Mouse (Mus musculus) MEL (cell line): Measurements from ENCODE around the gene Fkbp5. TPM values are rescaled to one million over a fixed set of nuclear protein-coding genes. Genes with fewer than 3 reads are reported as not detected.
"Not testable (repeated sequence)": the region's sequence is repeated elsewhere in the genome, so short reads cannot be mapped to it uniquely, and the experiment has no call there.

Experiments used
- DNase-seq: peaks from one replicate; pipeline ENCODE4 v3.0.0; 2011; ENCODE audit warnings: low read depth, low spot score
- H3K27ac ChIP-seq: 2 replicates; pipeline ENCODE4 v1.5.1; 2012; ENCODE audit warnings: low read depth, mild to moderate bottlenecking, control low read depth, low read length, moderate library complexity; ENCODE audit not compliant: control insufficient read depth
- H3K27me3 ChIP-seq, 2 experiments: fragments of 150-350 bp in 1 of 2; sonication (generic) in 1 of 2; 2 replicates each; pipeline ENCODE4 v1.6.1; 2012; ENCODE audit warnings: low read length in 2 of 2, mild to moderate bottlenecking in 2 of 2, improper control_type of control experiment in 1 of 2, moderate library complexity in 1 of 2; ENCODE audit not compliant: insufficient read depth in 2 of 2, control insufficient read depth in 1 of 2
- H3K36me3 ChIP-seq, 2 experiments: 2 replicates each; pipeline ENCODE4 v1.6.1; 2012 to 2014; ENCODE audit warnings: low read length in 2 of 2, improper control_type of control experiment in 1 of 2, inconsistent platforms in 1 of 2, mild to moderate bottlenecking in 1 of 2; ENCODE audit not compliant: insufficient read depth in 2 of 2, control insufficient read depth in 1 of 2
- H3K4me1 ChIP-seq, 2 experiments: fragments of 150-350 bp in 1 of 2; sonication (generic) in 1 of 2; 2 replicates each; pipeline ENCODE4 v1.6.1; 2012; ENCODE audit warnings: low read length in 2 of 2, improper control_type of control experiment in 1 of 2, mild to moderate bottlenecking in 1 of 2; ENCODE audit not compliant: insufficient read depth in 2 of 2, control insufficient read depth in 1 of 2
- H3K4me3 ChIP-seq, 2 experiments: fragments of 150-350 bp in 1 of 2; sonication (generic) in 1 of 2; 2 replicates each; pipeline ENCODE4 v1.5.1; 2012; ENCODE audit warnings: low read depth in 2 of 2, low read length in 2 of 2, mild to moderate bottlenecking in 2 of 2, moderate library complexity in 2 of 2, control low read depth in 1 of 2, improper control_type of control experiment in 1 of 2; ENCODE audit not compliant: control insufficient read depth in 1 of 2, insufficient read depth in 1 of 2
- H3K79me2 ChIP-seq: 2 replicates; pipeline ENCODE4 v1.6.1; 2012; ENCODE audit warnings: mild to moderate bottlenecking, low read length, moderate library complexity; ENCODE audit not compliant: control insufficient read depth, poor library complexity, insufficient read depth
- H3K9ac ChIP-seq: 2 replicates; pipeline ENCODE4 v1.6.1; 2012; ENCODE audit warnings: low read depth, mild to moderate bottlenecking, control low read depth, low read length, moderate library complexity; ENCODE audit not compliant: control insufficient read depth, poor library complexity, severe bottlenecking
- H3K9me3 ChIP-seq: fragments of 150-350 bp; sonication (generic); replicated peaks from 2 replicates; pipeline ENCODE4 v1.6.1; 2012; ENCODE audit warnings: mild to moderate bottlenecking, low read length, improper control_type of control experiment, moderate library complexity; ENCODE audit not compliant: insufficient read depth
- BHLHE40 ChIP-seq: IDR thresholded peaks from 2 replicates; pipeline ENCODE4 v1.6.1; 2012; ENCODE audit warnings: low read depth, mild to moderate bottlenecking, inconsistent platforms, low read length, improper control_type of control experiment, borderline replicate concordance
- CHD1 ChIP-seq: IDR thresholded peaks from 2 replicates; pipeline ENCODE4 v1.6.1; 2012; ENCODE audit warnings: low read depth, mild to moderate bottlenecking, inconsistent platforms, low read length, improper control_type of control experiment
- CTCF ChIP-seq, 3 experiments: IDR thresholded peaks in 2 of 3; conservative IDR thresholded peaks in 1 of 3; 2 replicates each; pipeline ENCODE4 v1.5.1; 2011 to 2012; ENCODE audit warnings: low read length in 3 of 3, low read depth in 2 of 3, mild to moderate bottlenecking in 2 of 3, improper control_type of control experiment in 1 of 3, inconsistent platforms in 1 of 3, mixed read lengths in 1 of 3, moderate library complexity in 1 of 3; ENCODE audit not compliant: control insufficient read depth in 1 of 3, insufficient read depth in 1 of 3, poor library complexity in 1 of 3, severe bottlenecking in 1 of 3
- EP300 ChIP-seq, 2 experiments: IDR thresholded peaks; 2 replicates each; pipeline ENCODE4 v1.6.1; 2011; ENCODE audit warnings: improper control_type of control experiment in 2 of 2, low read length in 2 of 2, low read depth in 1 of 2, mild to moderate bottlenecking in 1 of 2
- ETS1 ChIP-seq: IDR thresholded peaks from 2 replicates; pipeline ENCODE4 v1.6.1; 2012; ENCODE audit warnings: low read depth, mild to moderate bottlenecking, inconsistent platforms, low read length, improper control_type of control experiment, moderate library complexity
- GABPA ChIP-seq: IDR thresholded peaks from 2 replicates; pipeline ENCODE4 v1.6.1; 2012; ENCODE audit warnings: low read depth, mild to moderate bottlenecking, inconsistent platforms, low read length, improper control_type of control experiment, moderate library complexity
- GATA1 ChIP-seq: IDR thresholded peaks from 2 replicates; pipeline ENCODE4 v1.6.1; 2011; ENCODE audit warnings: low read depth, low read length, improper control_type of control experiment
- MAX ChIP-seq: IDR thresholded peaks from 2 replicates; pipeline ENCODE4 v1.6.1; 2011; ENCODE audit warnings: low read length, improper control_type of control experiment
- MAZ ChIP-seq: IDR thresholded peaks from 2 replicates; pipeline ENCODE4 v1.6.1; 2012; ENCODE audit warnings: low read depth, mild to moderate bottlenecking, inconsistent platforms, low read length, improper control_type of control experiment
- MXI1 ChIP-seq: IDR thresholded peaks from 2 replicates; pipeline ENCODE4 v1.6.1; 2011; ENCODE audit warnings: mild to moderate bottlenecking, low read depth, low read length, improper control_type of control experiment
- MYB ChIP-seq: IDR thresholded peaks from 2 replicates; pipeline ENCODE4 v1.6.1; 2011; ENCODE audit warnings: mild to moderate bottlenecking, low read depth, low read length, improper control_type of control experiment
- MYC ChIP-seq: IDR thresholded peaks from 2 replicates; pipeline ENCODE4 v1.6.1; 2011; ENCODE audit warnings: low read depth, mild to moderate bottlenecking, low read length, improper control_type of control experiment, moderate library complexity
- NRF1 ChIP-seq: IDR thresholded peaks from 2 replicates; pipeline ENCODE4 v1.6.1; 2014; ENCODE audit warnings: low read depth, mild to moderate bottlenecking, inconsistent platforms, low read length, improper control_type of control experiment, moderate library complexity; ENCODE audit not compliant: poor library complexity, insufficient read depth, severe bottlenecking
- POLR2AphosphoS5 ChIP-seq: IDR thresholded peaks from 2 replicates; pipeline ENCODE4 v1.6.1; 2012; ENCODE audit warnings: low read depth, borderline replicate concordance, mild to moderate bottlenecking, inconsistent platforms, low read length, moderate library complexity, mixed read lengths
- RCOR1 ChIP-seq: IDR thresholded peaks from 2 replicates; pipeline ENCODE4 v1.6.1; 2012; ENCODE audit warnings: low read depth, mild to moderate bottlenecking, inconsistent platforms, low read length, improper control_type of control experiment
- SIN3A ChIP-seq: IDR thresholded peaks from 2 replicates; pipeline ENCODE4 v1.6.1; 2012; ENCODE audit warnings: low read length, improper control_type of control experiment, inconsistent platforms
- TBP ChIP-seq: IDR thresholded peaks from 2 replicates; pipeline ENCODE4 v1.8.0; 2011; ENCODE audit warnings: low read depth, low read length, improper control_type of control experiment
- UBTF ChIP-seq: IDR thresholded peaks from 2 replicates; pipeline ENCODE4 v1.6.1; 2012; ENCODE audit warnings: low read depth, mild to moderate bottlenecking, inconsistent platforms, low read length, improper control_type of control experiment, moderate library complexity, borderline replicate concordance; ENCODE audit not compliant: insufficient read depth
- USF1 ChIP-seq: IDR thresholded peaks from 2 replicates; pipeline ENCODE4 v1.6.1; 2014; ENCODE audit warnings: low read depth, mild to moderate bottlenecking, inconsistent platforms, low read length, improper control_type of control experiment, moderate library complexity
- USF2 ChIP-seq, 2 experiments: IDR thresholded peaks; 2 replicates each; pipeline ENCODE4 v1.6.1; 2011 to 2012; ENCODE audit warnings: improper control_type of control experiment in 2 of 2, low read length in 2 of 2, borderline replicate concordance in 1 of 2, inconsistent platforms in 1 of 2, low read depth in 1 of 2, mild to moderate bottlenecking in 1 of 2; ENCODE audit not compliant: insufficient read depth in 1 of 2
- ZNF384 ChIP-seq: IDR thresholded peaks from 2 replicates; pipeline ENCODE4 v1.6.1; 2012; ENCODE audit warnings: low read depth, mild to moderate bottlenecking, inconsistent platforms, low read length, improper control_type of control experiment
- polyA plus RNA-seq, 2 experiments: library from polyadenylated mRNA; stranded (reverse) in 1 of 2; unstranded in 1 of 2; fragments of >175 nt in 1 of 2; fragments of >200 nt in 1 of 2; gene quantifications; 2 replicates each; pipeline versions ENCODE4 v1.2.1 to v1.2.4; 2012; ENCODE audit warnings: low replicate concordance in 2 of 2, low read depth in 1 of 2; ENCODE audit not compliant: insufficient read length in 2 of 2, insufficient read depth in 1 of 2, missing spikeins in 1 of 2
- total RNA-seq: library from RNA; depleted of rRNA; stranded (reverse); fragments of 300-350 nt; gene quantifications from 2 replicates; pipeline ENCODE4 v1.2.3, GENCODE M21; 2012

Fkbp5 gene
- total and polyA plus RNA-seq, 3 experiments: 16.6 to 184 (median 44.3) TPM

DNA sequence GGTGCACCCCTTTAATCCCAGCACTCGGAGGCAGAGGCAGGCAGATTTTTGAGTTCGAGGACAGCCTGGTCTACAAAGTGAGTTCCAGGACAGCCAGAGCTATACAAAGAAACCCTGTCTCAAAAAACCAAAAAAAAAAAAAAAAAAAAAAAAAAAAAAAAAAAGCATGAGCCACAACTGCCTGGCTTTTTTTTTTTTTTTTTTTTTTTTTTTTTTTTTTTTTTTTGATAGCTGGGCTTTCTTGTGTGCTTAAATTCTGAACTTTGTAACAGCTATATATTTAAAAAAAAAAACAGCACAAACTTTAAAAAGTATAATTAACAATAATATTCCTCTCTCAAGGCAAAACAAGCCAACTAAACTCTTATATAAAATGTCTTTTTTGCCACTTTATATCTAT is 112.6 kb downstream of the Fkbp5 start:
- not testable (repeated sequence) for H3K9ac ChIP-seq, H3K79me2 ChIP-seq, H3K27ac ChIP-seq, H3K27me3 ChIP-seq, H3K9me3 ChIP-seq, H3K4me3 ChIP-seq, H3K36me3 ChIP-seq, H3K4me1 ChIP-seq, DNase-seq
- peak; percentile 82 for TF ChIP-seq ZNF384

- H3K27me3 ChIP-seq: no peaks in the 10 kb centered on the region
- peak; percentile 17 for DNase-seq
- H3K4me3 ChIP-seq: no peak overlapping the region
- H3K27ac ChIP-seq: no peak overlapping the region
- no peaks in the 10 kb centered on the region for H3K79me2 ChIP-seq
- peaks cover 0 to 6% of the 10 kb centered on the region in 2 experiments; a peak in 3 of 4 replicates for H3K36me3 ChIP-seq
- peaks cover 4 to 5% of the 10 kb centered on the region in 2 experiments for H3K4me1 ChIP-seq
- TF ChIP-seq MYB: no peak
- TF ChIP-seq GABPA: no peak
- TF ChIP-seq CHD1: no peak
- no peak for TF ChIP-seq TBP
- no peak for TF ChIP-seq USF2 (IDR thresholded peaks at IDR 0.05; ENCODE audit: borderline replicate concordance in 1 of 2, insufficient read depth in 1 of 2, low read depth in 1 of 2, low read length in 2 of 2)
- TF ChIP-seq CTCF (IDR thresholded peaks at IDR 0.05 in 2 of 3, conservative IDR thresholded peaks at IDR 0.05 in 1 of 3; ENCODE audit: control insufficient read depth in 1 of 3, insufficient read depth in 1 of 3, low read depth in 2 of 3, low read length in 3 of 3, poor library complexity in 1 of 3, severe bottlenecking in 1 of 3): peak in 1 of 3 experiments; percentile 19; a peak in 1 of 6 replicates
- TF ChIP-seq ETS1: no peak
- TF ChIP-seq, all 39 proteins: peak for 1
- Histone ChIP-seq H3K9me3 (no peaks in the 10 kb centered on the region), H3K9ac (no peak overlapping the region)
Measured at GRCm38 (mm10) chr17:28404301-28404700, 113.0 kb downstream of the Fkbp5 start.

DNA sequence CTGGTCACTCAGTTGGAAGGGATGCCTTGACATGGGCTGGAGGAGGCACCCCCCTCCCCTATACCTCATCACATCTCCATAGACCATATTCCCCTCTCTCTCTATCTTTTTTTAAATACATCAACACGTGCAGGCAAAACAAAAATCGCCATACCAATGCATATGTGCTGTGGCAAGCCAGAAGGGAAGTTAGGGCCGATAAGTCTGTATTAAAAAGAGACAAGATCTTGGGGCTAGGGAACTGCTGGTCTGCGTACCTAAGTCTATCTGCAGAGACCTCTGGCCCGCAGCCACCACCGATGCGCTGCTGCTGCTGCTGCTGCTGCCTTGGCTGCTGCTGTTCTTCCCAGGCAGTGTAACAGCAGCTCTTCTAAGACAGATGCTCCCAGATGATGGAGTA is 122.3 kb downstream of the Fkbp5 start:
- Histone ChIP-seq H3K9ac (no peak overlapping the region), H3K4me3 (no peak overlapping the region)
- DNase-seq: peak; percentile 69

More for the DNA sequence above, 122.3 kb downstream of the Fkbp5 start:
- Histone ChIP-seq H3K27me3 (no peaks in the 10 kb centered on the region), H3K36me3 (no peaks in the 10 kb centered on the region), H3K27ac (no peak overlapping the region), H3K9me3 (no peaks in the 10 kb centered on the region), H3K4me1 (peaks cover 0 to 9% of the 10 kb centered on the region in 2 experiments; a peak in 2 of 4 replicates), H3K79me2 (no peaks in the 10 kb centered on the region)
- peak; percentile 72 for TF ChIP-seq ETS1
- peak; percentile 47 to 55 for TF ChIP-seq EP300 (IDR thresholded peaks at IDR 0.05; ENCODE audit: low read depth in 1 of 2, low read length in 2 of 2)
- peak; percentile 62; the same call in 1 of the 2 replicates for TF ChIP-seq MAZ
- TF ChIP-seq POLR2AphosphoS5: no peak
- TF ChIP-seq USF2 (IDR thresholded peaks at IDR 0.05; ENCODE audit: borderline replicate concordance in 1 of 2, insufficient read depth in 1 of 2, low read depth in 1 of 2, low read length in 2 of 2): no peak
- peak; percentile 66 for TF ChIP-seq GATA1
- peak; percentile 35; the same call in 1 of the 2 replicates for TF ChIP-seq USF1
- TF ChIP-seq MAX: no peak; the same call in 1 of the 2 replicates
- TF ChIP-seq SIN3A: peak; percentile 70
- no peak for TF ChIP-seq CHD1
- peak; percentile 90 for TF ChIP-seq BHLHE40
- TF ChIP-seq MXI1: peak; percentile 91
- no peak for TF ChIP-seq UBTF
- no peak for TF ChIP-seq TBP
- TF ChIP-seq ZNF384: no peak
- no peak for TF ChIP-seq NRF1
- 0 out of 2 replicates have a peak, but pooled peaks have one; percentile 44 for TF ChIP-seq MYC
- 0 out of 2 replicates have a peak, but pooled peaks have one; percentile 15 for TF ChIP-seq RCOR1
